Mouse (Mus musculus) liver, adult 2 months (tissue): Measurements from ENCODE around the gene Smim26.

Source experiments
- CTCF ChIP-seq: fragments of 200-500 bp; IDR thresholded peaks from 2 replicates; pipeline ENCODE4 v1.5.1; 2011; ENCODE audit warnings: low read depth, low read length, control low read depth
- POLR2A ChIP-seq: fragments of 200-500 bp; IDR thresholded peaks from 2 replicates; pipeline ENCODE4 v1.6.1; 2011; ENCODE audit warnings: low read length, control low read depth; ENCODE audit not compliant: insufficient read depth; ENCODE audit errors: extremely low read depth

- TF ChIP-seq POLR2A = no peak
- TF ChIP-seq CTCF = no peak
Observed at GRCm38 (mm10) chr2:144621491-144621890, 27.6 kb downstream of the Smim26 start.
